Mouse (Mus musculus): ENCODE measurements around the gene Tmem102.

The Tmem102 gene

DNA sequence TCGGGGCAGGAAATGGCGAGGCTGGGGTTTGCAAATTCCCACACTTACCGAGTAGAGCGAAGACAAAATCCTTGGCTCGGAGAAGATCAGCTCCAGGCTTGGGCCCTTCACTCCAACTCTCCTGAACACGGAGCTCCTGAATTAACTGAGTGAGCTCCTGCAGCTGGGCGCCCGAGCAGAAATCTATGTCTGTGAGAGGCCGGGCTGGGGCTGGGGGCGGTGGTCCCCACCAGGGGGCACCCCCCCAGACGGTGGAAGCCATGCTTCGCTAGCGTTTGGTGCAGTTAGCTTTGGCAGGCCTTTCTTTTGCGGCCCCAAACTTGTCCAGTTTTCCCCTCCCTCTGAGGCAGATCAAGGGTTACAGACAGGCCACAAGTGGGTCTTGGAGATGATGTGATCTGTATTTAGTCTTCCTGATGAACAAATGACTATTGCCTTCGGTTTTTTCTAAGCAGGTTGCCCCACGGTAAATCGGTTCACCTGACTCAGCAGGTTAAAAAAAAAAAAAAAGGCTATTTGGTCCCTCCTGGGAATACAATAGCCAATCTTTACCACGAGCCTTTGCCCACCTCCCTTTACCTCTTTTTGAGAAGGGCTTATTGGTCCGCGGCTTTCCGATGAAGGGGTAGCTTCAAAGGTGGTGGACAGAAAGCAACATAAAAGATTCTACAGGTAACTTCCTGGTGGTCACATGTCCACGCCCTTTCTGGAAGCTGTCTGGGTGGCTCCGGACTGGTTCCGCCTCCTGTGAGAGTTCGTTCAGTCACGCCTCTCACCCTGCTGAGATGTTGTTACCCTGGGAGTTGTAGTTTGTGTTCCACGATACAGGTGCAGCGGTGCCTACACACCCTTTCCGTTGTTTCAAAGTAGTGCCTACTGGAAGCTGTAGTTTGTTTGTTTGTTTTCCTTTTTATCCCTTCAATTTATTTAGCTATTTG lies at the start of gene Tmem102:
Gene Tmem102, minus strand, starts transcription at position 653 of the 938 bp plus-strand sequence.
- DNase-seq (ENCODE audit: low read depth, low spot score): no peak

DNA sequence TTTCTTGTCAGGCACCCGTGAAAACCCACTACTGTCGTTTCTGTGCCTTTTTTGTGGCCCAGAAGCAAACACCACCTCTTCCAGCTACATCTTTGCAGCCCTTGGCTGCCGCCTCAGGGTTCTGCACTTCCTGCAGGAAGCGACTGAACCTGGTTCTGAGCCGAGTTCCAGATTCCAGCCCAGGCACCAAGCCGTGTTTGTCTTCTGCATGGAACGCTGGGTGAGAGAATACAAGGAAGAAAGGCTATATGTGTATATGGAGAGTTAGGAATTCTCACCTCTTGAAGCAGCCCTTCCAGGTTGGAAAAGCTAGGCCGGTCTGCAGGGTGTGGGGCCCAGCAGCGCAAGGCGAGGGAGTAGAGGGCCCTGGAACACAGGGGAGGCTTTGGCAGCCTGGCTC lies 49.3 kb upstream of the Tmem102 start:
- no peak for DNase-seq (ENCODE audit: low read depth, low spot score)

DNA sequence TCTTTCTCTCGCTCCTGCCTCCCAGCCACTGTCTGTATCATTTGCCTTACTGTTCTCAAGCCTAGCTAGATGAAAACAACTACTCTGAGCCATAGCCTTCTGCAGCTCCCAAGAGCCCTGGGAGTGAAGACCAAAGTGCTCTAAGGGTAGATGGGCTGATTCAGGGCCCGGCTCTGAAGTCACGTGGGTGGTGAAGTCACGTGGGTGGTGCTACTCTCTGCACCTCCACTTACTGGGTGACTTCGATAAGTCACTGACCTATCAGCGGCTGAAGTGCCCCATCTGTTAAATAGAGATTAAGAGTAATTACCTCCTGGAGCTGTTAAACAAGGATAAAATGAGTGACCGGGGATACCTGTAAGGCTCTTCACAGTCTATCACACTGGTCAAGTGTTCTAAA lies 48.6 kb upstream of the Tmem102 start:
- peak; percentile 5 for DNase-seq (ENCODE audit: low read depth, low spot score)

DNA sequence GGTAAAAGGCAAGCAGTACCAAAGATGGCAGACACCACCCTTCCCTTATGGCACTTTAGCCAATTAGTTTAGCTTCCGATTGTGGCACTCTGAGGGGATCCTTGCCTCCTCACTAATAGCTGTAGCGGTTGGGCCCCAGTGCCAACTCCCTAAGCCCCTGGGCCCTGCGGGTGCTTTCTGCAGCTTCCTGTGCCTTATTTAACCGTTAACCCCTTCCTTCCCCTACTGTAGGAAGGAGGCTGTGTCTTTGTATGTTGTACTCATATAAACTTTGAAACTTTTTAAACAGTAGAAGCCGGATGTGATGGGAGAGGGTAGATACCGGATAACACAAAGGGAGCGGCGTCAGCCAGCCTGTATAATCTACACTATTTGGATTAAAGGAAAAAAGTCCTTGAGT lies 45.3 kb upstream of the Tmem102 start:
- no peak for DNase-seq (ENCODE audit: low read depth, low spot score)

DNA sequence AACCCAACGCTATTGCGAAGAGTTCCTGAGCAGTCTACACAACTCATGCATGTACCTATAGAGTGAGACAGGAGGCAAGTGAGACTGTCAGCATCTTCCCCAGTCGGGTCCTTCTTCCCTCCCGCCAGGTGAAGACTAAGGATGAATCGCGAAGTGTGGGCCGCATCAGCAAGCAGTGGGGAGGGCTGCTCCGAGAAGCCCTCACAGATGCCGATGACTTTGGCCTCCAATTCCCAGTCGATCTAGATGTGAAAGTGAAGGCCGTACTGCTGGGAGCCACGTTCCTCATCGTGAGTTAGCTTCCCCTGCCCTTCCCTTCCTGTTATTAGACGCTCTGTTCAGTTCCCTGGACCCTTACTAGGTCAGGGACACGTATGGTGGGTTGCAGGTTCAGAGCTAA lies 44.5 kb upstream of the Tmem102 start:
- no peak for DNase-seq (ENCODE audit: low read depth, low spot score)

DNA sequence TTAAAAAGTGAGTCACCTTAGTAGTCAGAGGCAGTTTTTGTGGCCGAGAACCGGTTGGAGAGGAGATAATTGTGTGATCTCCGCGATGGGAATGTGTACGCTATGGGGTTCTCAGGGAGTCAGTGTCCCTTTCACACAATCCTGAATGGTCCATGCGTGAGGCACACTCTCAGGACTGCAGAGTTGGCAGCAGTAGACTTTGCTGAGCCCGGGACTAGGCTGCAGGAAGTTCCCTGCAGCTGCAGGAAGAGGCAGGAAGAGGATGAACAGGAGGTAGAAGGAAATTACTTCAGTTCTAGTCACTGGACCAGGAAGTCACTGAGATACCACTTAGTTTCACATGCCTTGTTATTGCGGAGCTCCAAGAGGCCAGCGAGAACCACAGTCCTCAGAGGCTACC lies 43.7 kb upstream of the Tmem102 start:
- DNase-seq (ENCODE audit: low read depth, low spot score): no peak

DNA sequence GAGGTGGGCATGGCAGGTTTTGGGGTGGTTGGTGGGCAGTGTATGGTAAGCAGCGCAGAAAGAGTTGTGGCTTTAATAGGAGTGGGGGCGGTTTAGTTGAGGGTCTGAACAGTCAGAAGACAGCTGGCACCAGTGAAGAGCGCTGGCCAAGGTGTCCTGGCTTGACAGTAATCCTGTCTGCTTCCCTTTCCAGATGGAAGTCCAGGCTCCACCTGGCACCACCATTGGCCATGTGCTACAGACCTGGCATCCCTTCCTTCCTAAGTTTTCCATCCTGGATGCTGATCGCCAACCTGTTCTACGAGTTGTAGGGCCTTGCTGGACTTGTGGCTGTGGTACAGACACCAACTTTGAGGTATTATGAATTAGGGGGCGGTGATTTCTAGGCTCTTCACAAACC lies 42.6 kb upstream of the Tmem102 start:
- DNase-seq (ENCODE audit: low read depth, low spot score): no peak

DNA sequence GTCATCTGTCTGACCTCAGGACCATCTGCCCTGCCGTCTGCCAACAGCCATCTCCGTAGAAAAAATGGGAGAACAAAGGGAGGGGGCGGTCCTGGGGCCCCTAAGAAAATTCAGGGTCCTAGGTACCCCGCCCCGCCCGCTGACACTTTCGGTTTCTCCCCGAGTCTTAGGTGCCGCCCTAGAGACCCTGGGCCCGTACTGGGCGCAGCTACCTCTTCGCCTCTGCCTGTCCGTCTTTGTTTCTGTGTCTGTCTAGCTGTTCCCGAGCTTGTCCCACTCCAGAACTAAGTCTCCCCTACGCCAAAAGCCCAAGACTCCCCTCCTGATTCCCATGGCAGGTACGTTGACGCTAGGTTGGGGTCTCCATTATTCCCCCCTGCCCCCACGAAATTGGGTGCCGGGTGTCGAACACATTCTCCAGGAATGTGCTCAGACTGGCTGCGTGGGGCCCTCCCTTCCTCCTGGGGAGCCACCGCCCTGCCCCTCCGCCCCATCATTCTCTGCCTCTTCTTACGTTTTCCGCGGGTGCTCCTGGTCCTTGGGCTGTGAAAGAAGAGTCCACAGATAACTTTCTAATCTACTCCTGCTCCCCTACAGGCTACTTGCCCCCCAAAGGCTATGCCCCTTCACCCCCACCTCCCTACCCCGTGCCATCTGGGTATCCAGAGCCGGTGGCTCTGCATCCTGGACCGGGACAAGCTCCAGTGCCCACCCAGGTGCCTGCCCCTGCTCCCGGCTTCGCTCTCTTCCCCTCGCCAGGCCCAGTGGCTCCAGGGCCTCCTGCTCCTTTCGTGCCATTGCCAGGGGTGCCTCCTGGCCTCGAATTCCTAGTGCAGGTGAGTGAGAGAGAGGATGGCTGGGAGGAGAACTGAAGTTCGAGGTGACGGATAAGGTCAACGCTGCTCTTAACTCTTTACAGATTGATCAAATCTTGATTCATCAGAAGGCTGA lies 41.6 kb upstream of the Tmem102 start:
- peak; percentile 62 for DNase-seq (ENCODE audit: low read depth, low spot score)

DNA sequence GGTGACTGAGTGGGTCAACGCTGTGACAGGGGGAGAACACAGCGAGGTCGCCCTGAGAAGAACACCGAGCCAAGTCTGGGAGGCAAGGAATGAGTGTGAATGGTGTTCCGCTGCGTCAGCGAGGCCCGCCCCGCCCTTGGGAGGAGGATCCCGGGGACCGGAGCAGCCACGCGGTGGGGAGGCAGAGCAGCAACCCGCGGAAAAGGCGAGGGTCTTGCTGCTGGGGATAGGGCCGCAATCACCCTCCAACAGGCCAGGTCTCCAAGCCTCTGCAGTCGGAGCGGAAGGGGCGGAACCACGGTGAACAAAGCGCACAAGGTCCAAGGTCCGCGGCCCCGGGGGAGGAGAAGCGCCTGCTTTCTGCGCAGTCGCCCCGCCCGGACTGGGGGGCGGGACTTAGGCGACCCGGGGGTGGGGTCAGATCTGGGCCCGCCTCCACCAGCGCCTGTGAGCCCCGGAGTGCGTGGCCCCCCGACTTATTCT lies 40.8 kb upstream of the Tmem102 start, which contains the start of gene Plscr3:
Gene Plscr3, plus strand, starts transcription at position 179 of the 483 bp plus-strand sequence.
- DNase-seq (ENCODE audit: low read depth, low spot score): peak; percentile 90

DNA sequence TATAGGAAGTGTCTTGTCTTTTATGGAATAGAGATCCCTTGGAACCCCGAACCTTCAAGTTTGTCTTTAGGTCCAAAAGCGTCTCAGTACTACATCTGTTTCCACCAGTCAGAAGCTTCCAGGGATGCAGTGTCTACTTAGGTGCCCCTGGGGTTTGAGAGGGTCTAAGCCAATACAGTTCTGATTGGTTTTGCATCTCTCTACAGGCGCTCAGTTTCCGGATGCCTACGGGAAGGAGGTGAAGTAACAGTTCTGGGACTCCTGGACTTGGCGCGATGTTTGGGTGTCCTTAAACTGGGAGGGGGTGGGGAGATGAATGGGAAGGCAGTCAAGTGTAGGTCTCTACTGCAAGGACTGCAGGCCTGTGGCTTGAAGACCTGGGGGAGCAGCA lies 33.3 kb upstream of the Tmem102 start:
- DNase-seq (ENCODE audit: low read depth, low spot score): peak; percentile 69

DNA sequence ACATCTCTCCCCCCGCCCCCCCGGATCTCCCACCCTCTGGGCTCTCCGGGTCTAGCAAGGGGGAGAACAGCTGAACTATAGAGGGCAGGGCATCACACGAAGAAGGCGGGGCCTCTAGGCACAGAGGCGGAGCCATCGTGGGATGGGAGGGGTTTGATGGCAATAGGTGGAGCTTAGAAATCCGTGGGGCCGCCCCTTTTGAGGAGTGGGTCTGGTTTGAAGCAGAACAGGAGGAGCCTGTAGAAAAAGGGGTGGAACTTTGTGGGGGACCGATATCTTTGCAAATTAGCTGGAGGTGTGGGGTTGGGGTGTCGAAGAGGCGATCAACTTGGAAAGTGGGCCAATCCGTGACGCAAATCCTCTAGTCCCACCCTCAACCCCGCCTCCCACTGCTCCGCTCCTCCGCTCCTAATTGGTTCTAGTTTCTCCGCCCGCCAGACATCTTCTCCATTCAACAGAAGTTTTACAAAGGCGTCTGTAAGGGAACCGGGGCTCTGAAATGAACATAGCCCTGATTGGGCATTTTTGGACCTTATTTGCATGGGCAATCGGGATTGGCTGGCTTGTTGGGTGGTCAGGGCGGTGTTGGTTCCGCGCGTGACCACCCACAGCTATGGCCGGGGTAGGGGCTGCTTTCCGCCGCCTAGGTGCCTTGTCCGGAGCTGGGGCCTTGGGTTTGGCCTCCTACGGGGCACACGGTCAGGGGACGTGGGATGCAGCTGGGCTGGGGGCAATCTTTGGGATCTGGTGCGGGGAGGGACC lies 32.7 kb upstream of the Tmem102 start, which contains the start of gene Tmem256:
Gene Tmem256, plus strand, starts transcription at position 563 of the 762 bp plus-strand sequence.
- DNase-seq (ENCODE audit: low read depth, low spot score): peak; percentile 99

DNA sequence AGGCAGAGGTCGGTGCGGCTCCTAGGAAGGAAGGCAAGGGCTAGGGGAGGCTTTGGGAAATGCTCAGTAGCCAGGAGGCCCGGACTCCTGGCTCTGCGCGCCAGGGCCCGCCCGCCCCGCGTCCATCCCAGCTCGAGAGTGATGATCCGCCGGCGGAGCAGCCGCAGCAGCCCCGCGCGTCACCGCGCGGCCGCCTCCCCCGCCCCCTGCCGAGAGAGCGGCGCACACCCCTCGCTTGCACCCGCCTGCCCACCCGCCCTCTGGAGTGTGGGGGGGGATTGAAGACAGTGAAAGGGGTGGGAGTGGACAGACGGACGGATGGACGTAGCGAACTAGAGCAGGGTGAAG lies 32.2 kb upstream of the Tmem102 start, which contains the start of gene Nlgn2:
Gene Nlgn2, minus strand, starts transcription at position 181 of the 348 bp plus-strand sequence.
- no peak for DNase-seq (ENCODE audit: low read depth, low spot score)

DNA sequence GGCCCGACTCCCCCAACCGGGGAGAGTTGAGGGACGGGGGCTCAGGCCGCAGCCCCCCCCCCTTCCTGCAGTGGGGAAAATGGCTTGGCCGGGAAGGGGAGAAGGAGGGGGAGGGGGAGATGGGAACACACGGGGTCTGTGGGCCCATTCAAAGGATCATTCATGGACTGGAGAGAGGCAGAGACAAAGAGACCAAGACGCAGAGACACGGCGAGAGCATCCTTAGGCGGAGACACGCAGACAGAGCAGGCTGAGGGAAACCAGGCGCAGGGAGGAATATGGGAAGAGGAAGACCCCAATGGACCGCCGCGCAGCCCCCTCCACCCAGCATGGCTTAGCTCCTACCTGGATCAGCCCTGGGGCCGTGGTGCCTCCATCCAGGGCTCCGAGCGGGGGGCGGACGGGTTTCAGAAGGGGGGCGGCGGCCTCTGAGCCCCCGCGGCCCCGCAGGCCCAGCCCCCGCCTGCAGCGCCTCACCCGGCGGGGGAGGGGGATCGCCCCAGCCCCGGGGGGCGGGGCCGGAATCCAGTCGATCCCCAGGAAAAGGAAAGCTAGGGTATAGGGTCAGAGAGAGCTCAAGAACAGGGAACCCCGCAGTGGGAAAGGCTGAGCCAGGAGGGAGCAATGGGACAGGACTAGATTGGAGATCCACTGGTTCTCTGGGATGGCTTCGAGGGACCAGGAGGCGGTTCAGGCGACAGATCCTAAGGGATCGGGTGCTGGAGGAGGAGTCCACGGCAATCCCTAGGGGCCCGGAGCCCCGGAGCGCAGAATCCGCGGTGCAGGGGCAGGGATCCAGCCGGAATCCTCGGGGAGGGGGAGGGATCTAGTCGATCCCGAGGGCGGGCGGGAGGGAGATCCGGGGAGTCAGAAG lies 31.5 kb upstream of the Tmem102 start:
- peak; percentile 33 for DNase-seq (ENCODE audit: low read depth, low spot score)

DNA sequence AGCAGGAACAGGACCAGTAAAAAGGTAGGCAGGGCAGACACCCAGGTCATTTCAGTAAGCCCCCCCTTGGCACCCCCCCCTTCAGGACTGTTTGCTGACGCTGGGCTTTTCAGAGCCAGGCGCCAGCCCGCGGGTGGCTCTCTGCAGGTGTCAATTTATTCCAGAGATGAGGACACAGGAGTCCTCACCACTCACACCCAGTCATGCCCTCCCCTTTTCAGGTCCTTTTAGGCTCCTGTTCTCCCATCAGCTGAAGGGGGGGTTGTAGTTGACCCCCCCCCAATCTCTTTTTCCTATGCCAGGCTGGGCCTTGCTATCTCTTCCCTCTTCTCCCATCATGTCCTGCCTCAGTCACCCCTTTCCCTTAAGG lies 30.5 kb upstream of the Tmem102 start:
- DNase-seq (ENCODE audit: low read depth, low spot score): no peak

DNA sequence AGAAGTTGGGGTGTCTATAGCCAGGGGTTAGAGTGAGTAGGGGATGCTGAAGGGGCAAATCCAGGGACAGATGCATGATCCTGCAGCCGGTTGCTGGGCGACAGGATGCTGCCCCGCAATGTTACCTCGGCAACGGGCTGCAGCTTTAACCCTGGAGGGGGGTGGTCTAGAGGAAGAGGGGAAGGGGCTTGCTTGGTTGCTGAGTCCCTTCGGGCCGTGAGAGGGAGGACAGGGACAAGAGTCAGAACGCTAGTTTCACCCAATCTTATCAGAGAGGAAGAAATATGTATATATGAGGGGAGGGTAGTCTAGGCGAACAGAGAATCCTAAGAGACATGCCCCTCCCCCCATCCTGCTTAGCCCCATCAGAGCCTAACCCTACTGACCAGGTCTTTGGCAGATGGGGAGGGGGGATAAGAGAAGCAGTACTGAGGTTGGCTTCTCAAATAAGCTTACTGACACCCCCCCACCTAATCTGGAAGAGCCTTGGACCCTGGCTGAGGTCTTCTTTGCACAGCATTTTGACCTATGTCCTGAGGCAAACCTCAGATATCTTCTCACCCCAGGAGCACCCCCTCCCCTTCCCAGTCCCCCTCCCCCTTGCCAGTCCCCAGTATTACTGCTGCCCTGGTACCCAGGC lies 30.0 kb upstream of the Tmem102 start:
- no peak for DNase-seq (ENCODE audit: low read depth, low spot score)

DNA sequence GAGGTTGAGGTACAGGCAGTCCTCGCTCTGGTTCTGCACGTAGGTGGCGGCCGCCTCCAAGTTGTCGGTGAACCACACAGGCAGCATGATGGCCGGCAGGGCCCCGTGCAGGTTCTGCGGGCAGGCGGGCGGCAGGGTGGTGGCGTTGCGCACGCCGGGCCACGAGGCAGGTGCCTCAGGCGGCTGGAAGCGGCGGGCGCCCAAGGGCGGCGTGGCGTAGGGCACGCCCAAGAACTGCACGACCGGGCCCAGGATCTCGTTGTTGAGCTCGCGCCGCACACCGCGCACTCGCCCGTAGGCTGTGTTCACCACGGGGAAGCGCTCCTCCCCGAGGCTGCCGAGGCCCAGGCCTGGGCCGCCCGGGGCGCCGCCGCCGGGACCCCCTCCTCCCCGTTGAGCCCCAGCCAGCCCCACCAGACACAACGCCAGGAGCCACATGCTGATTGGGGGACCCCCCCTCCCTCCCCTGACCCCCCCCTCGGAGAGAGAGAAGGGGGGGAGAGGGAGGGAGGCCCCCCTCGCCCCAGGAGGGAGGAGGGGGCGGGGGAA lies 28.7 kb upstream of the Tmem102 start:
- no peak for DNase-seq (ENCODE audit: low read depth, low spot score)

DNA sequence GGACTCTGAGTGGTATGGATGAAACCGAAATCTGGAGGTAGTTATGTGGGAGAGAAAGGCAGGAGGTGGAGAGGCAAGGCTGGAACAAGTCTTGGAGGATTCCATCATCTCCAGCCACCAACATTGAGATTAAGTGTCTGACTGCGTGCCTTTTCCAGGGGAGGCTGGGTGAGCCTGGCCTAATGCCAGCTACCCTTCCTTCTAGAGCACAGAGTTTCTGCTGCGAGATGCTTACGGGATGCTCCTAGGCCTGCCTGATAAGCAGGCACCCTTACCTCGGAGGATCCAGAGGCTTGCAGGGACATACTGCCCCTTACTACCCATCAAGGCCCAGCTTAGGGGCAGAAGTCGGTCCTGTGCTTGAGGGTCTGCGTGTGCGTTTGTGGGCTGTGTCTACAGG lies 28.1 kb upstream of the Tmem102 start:
- no peak for DNase-seq (ENCODE audit: low read depth, low spot score)

DNA sequence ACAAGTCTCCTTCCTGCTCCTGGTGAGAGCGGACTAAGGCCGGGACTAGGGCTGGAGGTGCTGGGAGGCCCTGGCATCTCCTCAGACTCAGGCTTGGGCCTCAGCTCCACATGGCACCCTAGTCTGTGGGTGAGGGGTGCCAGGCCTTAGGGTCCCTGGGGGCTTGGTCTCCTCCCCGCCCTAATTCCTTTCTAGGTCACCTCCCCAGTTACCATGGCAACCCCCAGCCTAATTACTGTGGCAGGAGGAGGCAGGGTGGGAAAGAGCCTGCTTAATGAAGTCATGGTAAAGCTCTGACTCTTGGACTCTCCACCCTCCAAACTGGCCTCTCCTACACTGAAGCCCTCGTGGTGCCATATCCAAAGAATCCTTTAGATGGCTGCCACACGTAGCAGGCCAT lies 23.4 kb upstream of the Tmem102 start:
- DNase-seq (ENCODE audit: low read depth, low spot score): no peak

DNA sequence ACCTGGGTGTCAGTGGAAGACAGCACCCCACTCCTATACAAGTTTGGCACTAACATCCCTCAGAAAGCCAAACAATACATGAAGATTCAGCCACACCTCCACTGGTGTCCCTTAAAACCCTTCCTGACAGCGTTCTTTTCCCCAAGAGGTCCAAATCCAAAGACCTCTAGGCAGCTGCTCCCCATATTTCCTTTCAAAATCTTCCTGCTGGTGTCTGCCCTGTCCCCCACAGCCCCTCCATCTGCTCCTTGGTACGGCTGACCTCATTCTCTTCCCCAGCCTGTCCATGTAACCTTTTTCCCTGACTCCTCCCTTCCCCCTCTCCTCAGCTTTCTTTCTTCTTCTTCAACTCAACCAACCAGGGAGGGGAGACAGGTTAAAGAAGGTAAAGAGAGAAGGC lies 18.0 kb upstream of the Tmem102 start:
- no peak for DNase-seq (ENCODE audit: low read depth, low spot score)

DNA sequence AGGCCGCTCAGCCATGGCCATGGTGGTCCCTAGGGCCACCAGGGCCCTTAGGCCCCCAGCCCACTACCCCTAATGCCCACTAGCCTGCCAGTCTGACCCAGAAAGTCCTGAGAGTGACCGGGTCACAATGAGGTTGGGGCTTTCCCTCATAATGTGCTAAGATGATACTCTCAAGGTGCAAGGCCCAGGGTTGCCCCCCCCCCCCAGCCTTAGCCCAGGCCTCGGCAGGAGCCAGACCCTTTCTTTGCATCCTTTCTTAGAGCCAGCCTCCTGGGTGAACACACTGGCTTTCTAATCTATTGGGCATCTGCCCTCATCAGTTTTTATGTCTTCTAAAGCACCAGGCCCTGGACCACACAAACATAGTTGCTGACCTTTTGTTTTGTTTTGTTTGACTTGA lies 16.7 kb upstream of the Tmem102 start, which contains the start of gene Spem1:
Gene Spem1, minus strand, starts transcription at position 101 of the 400 bp plus-strand sequence.
- DNase-seq (ENCODE audit: low read depth, low spot score): no peak

Data from 3T3-L1 (cell line).